In the genomic region with DNA sequence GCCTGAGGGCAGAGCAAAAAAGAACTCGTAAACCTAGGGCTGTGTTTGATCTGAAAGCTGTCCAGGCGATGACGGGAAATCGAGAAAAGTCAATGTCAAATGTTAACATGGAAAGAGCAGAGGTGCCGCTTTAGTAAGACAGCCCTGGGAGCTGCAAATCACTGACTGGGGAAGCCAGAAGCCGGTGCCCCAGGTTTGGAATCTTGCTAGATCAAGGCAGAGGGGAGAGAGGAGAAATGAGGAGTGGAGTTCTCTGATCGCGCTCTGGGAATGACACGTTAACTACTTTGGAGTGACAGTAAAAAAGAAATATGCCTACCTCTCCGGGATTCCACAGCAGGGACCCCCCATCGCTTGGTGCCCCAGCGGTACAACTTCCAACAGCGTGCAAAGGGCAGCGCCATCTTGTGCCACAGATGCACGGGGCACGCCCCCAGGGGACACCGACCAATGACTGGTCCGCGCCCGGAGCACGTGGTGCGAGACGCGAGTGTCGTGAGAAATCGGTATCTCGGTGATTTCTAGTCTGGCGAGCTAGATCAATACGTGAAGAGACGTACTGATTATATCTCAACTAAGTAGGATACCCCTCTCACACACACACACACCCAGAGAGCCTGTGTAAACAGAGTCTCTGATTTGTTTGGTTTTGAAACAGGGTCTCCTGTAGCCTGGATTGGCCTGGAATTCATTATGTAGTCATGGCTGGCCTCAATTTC, we compare ENCODE assay signal across 8 mouse cellular contexts. TPM values are rescaled to one million over a fixed set of nuclear protein-coding genes. Genes with fewer than 3 reads are reported as not detected.
DNase-seq lines count a peak whose midpoint lies in the region; ATAC-seq and TF ChIP-seq lines count a peak whose summit lies in the region.

TSS of gene Spryd4 (minus strand) at position 418 of the 719 bp plus-strand sequence.

- whole genome bisulfite sequencing in forebrain, postnatal 0 days: under 1% methylated on average over 30 of the region's 30 CpGs
- under 1% methylated on average over 30 of the region's 30 CpGs for WGBS in lung, embryonic 15.5 days

- H3K27me3 ChIP-seq in G1E (ENCODE audit: insufficient read depth, low read length): peaks cover 4% of the 10 kb centered on the region; the same call in 1 of the 2 replicates
- H3K27me3 ChIP-seq in forebrain, postnatal 0 days (ENCODE audit: insufficient read depth, low read length): no peaks in the 10 kb centered on the region
- H3K27me3 ChIP-seq in lung, embryonic 15.5 days: peaks cover 3% of the 10 kb centered on the region; the same call in 1 of the 2 replicates

- peak within 1 kb of the TSS; percentile 74 for H3K4me3 ChIP-seq in G1E (ENCODE audit: low read depth, low read length)
- H3K4me3 ChIP-seq in forebrain, postnatal 0 days (ENCODE audit: low read depth, low read length): peak within 1 kb of the TSS; percentile 56
- peak within 1 kb of the TSS; percentile 66 for H3K4me3 ChIP-seq in lung, embryonic 15.5 days

- peak within 1 kb of the TSS; percentile 35; the same call in 1 of the 2 replicates for H3K27ac ChIP-seq in forebrain, postnatal 0 days (ENCODE audit: low read depth, low read length)
- H3K27ac ChIP-seq in lung, embryonic 15.5 days: 0 out of 2 replicates have a peak within 1 kb of the TSS, but pooled peaks have one; percentile 9

- no peak for TF ChIP-seq CTCF in G1E (IDR thresholded peaks at IDR 0.05; ENCODE audit: low read depth, low read length)
- TF ChIP-seq CTCF in forebrain, postnatal 0 days (IDR thresholded peaks at IDR 0.05; ENCODE audit: low read depth): peak; percentile 65

- H3K9me3 ChIP-seq in G1E (replicated peaks): no peaks in the 10 kb centered on the region
- no peaks in the 10 kb centered on the region for H3K9me3 ChIP-seq in forebrain, postnatal 0 days (ENCODE audit: low read length)
- no peaks in the 10 kb centered on the region for H3K9me3 ChIP-seq in lung, embryonic 15.5 days

- H3K4me1 ChIP-seq in G1E (ENCODE audit: insufficient read depth, low read depth, low read length): peaks cover 21% of the 10 kb centered on the region
- peaks cover 5% of the 10 kb centered on the region; the same call in 1 of the 2 replicates for H3K4me1 ChIP-seq in forebrain, postnatal 0 days (ENCODE audit: insufficient read depth)
- H3K4me1 ChIP-seq in lung, embryonic 15.5 days: peaks cover 18% of the 10 kb centered on the region

- peaks cover 42% of the 10 kb centered on the region for H3K36me3 ChIP-seq in G1E (replicated peaks)
- no peaks in the 10 kb centered on the region for H3K36me3 ChIP-seq in forebrain, postnatal 0 days (ENCODE audit: insufficient read depth)
- H3K36me3 ChIP-seq in lung, embryonic 15.5 days: no peaks in the 10 kb centered on the region

- peak; percentile 79 for DNase-seq in G1E (ENCODE audit: low spot score)
- peak; percentile 90 to 93 for DNase-seq in cerebellum, adult 18-20 months
- DNase-seq in forebrain, postnatal 0 days: peak; percentile 95
- peak; percentile 93 for DNase-seq in heart, postnatal 4 days
- DNase-seq in layer of hippocampus, adult 8-10 months (ENCODE audit: low spot score in 2 of 2): peak; percentile 87 to 89
- peak; percentile 77 for DNase-seq in ovary, adult 18-20 months (ENCODE audit: low spot score)
- peak; percentile 79 to 86 for DNase-seq in thymus, postnatal 10 days (ENCODE audit: low spot score in 2 of 2)

- peak; percentile 94 for ATAC-seq in G1E (ENCODE audit: extremely low read depth, insufficient number of reproducible peaks, low FRiP score, poor library complexity, severe bottlenecking)
- peak; percentile 99 for ATAC-seq in forebrain, postnatal 0 days
- ATAC-seq in lung, embryonic 15.5 days (ENCODE audit: borderline replicate concordance, extremely low read depth, low FRiP score, low TSS enrichment): peak; percentile 95

- H3K4me2 ChIP-seq in forebrain, postnatal 0 days (ENCODE audit: low read depth): peak within 1 kb of the TSS; percentile 70
- H3K4me2 ChIP-seq in lung, embryonic 15.5 days: peak within 1 kb of the TSS; percentile 74

- H3K9ac ChIP-seq in forebrain, postnatal 0 days: peak within 1 kb of the TSS; percentile 55
- H3K9ac ChIP-seq in lung, embryonic 15.5 days: peak within 1 kb of the TSS; percentile 59

RNA-seq across cellular contexts. Expression of gene Spryd4, which starts in this region (rescaled TPM):
- 11.5 and 13.9 TPM in 2 replicates for total RNA-seq in G1E (2014; fragmentation: Nextera tagmentation)
- 18.8 and 23.3 TPM in 2 replicates for total RNA-seq in G1E (2017)
- 3.2 and 4.4 TPM in 2 replicates for polyA plus RNA-seq in G1E (2012)
- total RNA-seq in forebrain, postnatal 0 days (2014; rRNA removed): 20.7 and 20.8 TPM in 2 replicates
- 19.6 and 22.7 TPM in 2 replicates for polyA plus RNA-seq in forebrain, postnatal 0 days (2015; fragmentation: Nextera tagmentation; extraction: Ambion mirVana)
- 10 to 100 TPM; 39.6 to 41.5 TPM for total RNA-seq in heart, postnatal 4 days (2021)
- total RNA-seq in layer of hippocampus, adult 8-10 months (2022): 10 to 100 TPM in 1 of 4 experiments, 1 to 10 TPM in 3; 9.2 to 10.3 (median 9.6) TPM
- 27.0 and 27.4 TPM in 2 replicates for polyA plus RNA-seq in lung, embryonic 15.5 days (2015; fragmentation: Nextera tagmentation; extraction: Ambion mirVana)

Comparison
In these comparisons a context has a peak if more than half of its experiments do, and no peak if none do; other contexts are left out.
1. Peak in every context shown above with its lines: DNase-seq, ATAC-seq, H3K4me3 ChIP-seq and H3K27ac ChIP-seq.